Mouse (Mus musculus) heart, embryonic 16.5 days (tissue): ENCODE measurements around the gene Tepsin. TPM values are rescaled to one million over a fixed set of nuclear protein-coding genes. Genes with fewer than 3 reads are reported as not detected.

Experiments used
- ATAC-seq: fragments of 200-750 bp; cut with Nextera tagmentation; replicated peaks from 2 replicates; pipeline ENCODE4 v1.8.0; 2017; ENCODE audit warnings: moderate number of reproducible peaks; ENCODE audit not compliant: insufficient read depth, low FRiP score; ENCODE audit errors: extremely low read depth
- H3K27ac ChIP-seq: fragments of 300-500 bp; sonication (generic); 2 replicates; pipeline ENCODE4 v1.5.1; 2014; ENCODE audit warnings: mild to moderate bottlenecking, low read length, control low read depth, moderate library complexity
- H3K27me3 ChIP-seq: fragments of 300-500 bp; sonication (generic); 2 replicates; pipeline ENCODE4 v1.6.1; 2014; ENCODE audit warnings: low read length, mixed read lengths; ENCODE audit not compliant: control insufficient read depth, insufficient read depth
- H3K36me3 ChIP-seq: fragments of 300-500 bp; sonication (generic); 2 replicates; pipeline ENCODE4 v1.6.1; 2014; ENCODE audit not compliant: control insufficient read depth, insufficient read depth
- H3K4me1 ChIP-seq: fragments of 300-500 bp; sonication (generic); 2 replicates; pipeline ENCODE4 v1.6.1; 2014; ENCODE audit warnings: low read length, mixed read lengths; ENCODE audit not compliant: control insufficient read depth, insufficient read depth
- H3K4me2 ChIP-seq: fragments of 300-500 bp; sonication (generic); 2 replicates; pipeline ENCODE4 v1.6.1; 2014; ENCODE audit warnings: low read depth, mild to moderate bottlenecking, control low read depth, low read length
- H3K4me3 ChIP-seq: fragments of 300-500 bp; sonication (generic); 2 replicates; pipeline ENCODE4 v1.5.1; 2014; ENCODE audit warnings: mild to moderate bottlenecking, control low read depth, low read length
- H3K9ac ChIP-seq: fragments of 300-500 bp; sonication (generic); 2 replicates; pipeline ENCODE4 v1.6.1; 2014; ENCODE audit warnings: low read length, control low read depth
- H3K9me3 ChIP-seq: fragments of 300-500 bp; sonication (generic); replicated peaks from 2 replicates; pipeline ENCODE4 v1.6.1; 2016; ENCODE audit warnings: low read length; ENCODE audit not compliant: control insufficient read depth
- WGBS: fragments of 180-500 bp; shearing (Covaris S2); extraction: QIAGEN DNeasy Blood & Tissue Kit; methylation state at CpG from one replicate; pipeline ENCODE4 v1.1.7; 2014; 5-methylcytosine and 5-hydroxymethylcytosine counted together
- polyA plus RNA-seq: library from polyadenylated mRNA; unstranded; fragments of >200 nt; fragmentation: Nextera tagmentation; extraction: Ambion mirVana; gene quantifications from 2 replicates; pipeline ENCODE4 v1.2.1, GENCODE M21; 2015

Tepsin gene
- polyA plus RNA-seq, 1 experiment from 2014 or later = 16.9 TPM

DNA sequence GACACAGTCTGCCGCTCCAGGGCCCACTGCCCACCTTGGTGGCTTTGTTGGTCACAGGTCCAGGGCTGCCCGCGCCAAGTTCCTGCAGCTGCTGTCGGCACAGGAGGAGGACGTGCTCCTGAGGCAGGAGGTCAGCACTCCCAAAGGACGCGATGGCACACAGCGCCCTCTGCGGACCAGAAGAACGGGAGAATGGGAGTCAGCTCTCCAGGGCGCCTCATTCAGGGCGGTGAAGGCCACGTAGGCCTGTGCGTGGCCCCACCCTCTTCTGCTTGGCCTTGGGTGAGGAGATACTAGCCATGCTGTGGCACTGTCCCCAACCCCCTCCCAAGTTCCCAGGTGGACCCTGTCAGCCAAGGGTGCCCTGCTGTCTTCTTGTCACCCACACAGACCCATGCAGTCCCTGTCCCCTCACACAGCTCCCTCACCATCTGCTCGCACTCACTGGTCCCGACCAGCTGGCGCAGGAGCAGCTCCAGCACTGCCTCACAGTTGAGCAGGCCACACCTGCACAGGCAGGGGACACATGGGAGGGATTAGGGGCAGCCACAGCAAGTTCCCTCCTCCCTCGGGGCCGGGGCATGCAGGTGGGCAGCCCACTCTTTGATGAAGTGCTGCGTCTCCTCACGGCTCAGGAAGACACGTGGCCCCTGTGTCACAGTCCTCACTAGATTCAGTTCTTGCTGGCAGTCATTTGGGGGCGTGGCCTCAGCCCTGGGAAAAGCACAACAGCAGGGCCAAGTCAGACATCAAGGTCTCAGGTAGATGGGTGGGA is 5.5 kb downstream of the Tepsin start:
- Histone ChIP-seq H3K9me3 (no peaks in the 10 kb centered on the region), H3K9ac (no peak overlapping the region), H3K27me3 (no peaks in the 10 kb centered on the region), H3K27ac (no peak overlapping the region), H3K4me2 (no peak overlapping the region), H3K4me1 (peaks cover 7% of the 10 kb centered on the region), H3K4me3 (no peak overlapping the region), H3K36me3 (peaks cover 24% of the 10 kb centered on the region)
- peak; percentile 34 for ATAC-seq
- WGBS = 76% methylated on average over 23 of the region's 23 CpGs

DNA sequence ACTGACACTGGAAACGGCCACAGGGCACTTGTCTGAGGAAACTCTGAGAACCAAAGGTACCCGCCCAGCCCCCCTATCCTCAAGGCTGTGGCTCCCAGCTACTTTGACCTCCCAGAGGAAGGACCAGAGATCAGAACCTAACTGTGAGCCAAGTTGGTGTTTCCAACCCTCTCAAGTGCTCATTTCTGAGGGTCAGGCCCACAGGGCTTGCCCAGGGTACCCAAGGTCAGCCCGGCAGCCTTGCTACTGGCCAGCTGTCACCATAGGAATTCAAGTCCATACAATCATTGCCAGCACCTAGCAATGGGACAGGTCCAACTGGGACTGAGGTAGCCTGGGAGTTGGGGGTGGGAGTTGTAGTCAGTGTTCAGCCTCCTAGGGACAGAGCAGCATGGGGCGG is 7.9 kb downstream of the Tepsin start:
- Histone ChIP-seq H3K4me1 (peaks cover 9% of the 10 kb centered on the region), H3K27me3 (no peaks in the 10 kb centered on the region), H3K36me3 (peaks cover 19% of the 10 kb centered on the region), H3K4me3 (no peak overlapping the region), H3K9ac (no peak overlapping the region), H3K9me3 (no peaks in the 10 kb centered on the region), H3K27ac (no peak overlapping the region), H3K4me2 (no peak overlapping the region)
- 81% methylated on average over 4 of the region's 4 CpGs for WGBS
- ATAC-seq = no peak

DNA sequence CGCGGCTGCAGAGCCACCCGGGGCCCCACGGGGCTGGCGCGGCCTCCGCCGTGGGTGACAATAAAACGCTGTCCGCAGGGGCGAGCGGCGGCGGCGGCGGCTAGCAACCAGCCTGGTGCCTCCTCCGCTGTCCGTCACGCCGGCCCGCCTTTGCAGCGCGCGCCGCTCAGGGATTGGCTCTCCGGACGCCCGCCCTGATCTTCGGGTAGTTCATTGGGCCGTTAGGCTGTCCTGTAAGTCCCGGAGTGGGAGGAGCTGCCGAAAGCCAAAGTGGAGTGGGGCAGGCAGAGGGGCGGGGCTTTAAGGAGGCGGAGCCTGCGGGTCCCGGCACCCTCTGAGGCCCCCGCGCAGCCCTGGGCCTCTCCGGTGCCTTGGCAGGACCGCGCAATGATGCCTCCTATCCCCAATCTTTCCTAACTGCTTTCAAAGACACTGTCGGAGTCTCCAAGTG is 11.8 kb downstream of the Tepsin start, which contains the start of gene Cep131:
TSS of gene Cep131 (minus strand) at position 126 of the 451 bp plus-strand sequence.
- Histone ChIP-seq H3K4me2 (peak within 1 kb of the TSS; percentile 83), H3K36me3 (0 out of 2 replicates have a peak, but pooled peaks cover 6% of the 10 kb centered on the region), H3K9ac (peak within 1 kb of the TSS; percentile 96), H3K4me3 (peak within 1 kb of the TSS; percentile 93), H3K4me1 (peaks cover 14% of the 10 kb centered on the region), H3K27ac (peak within 1 kb of the TSS; percentile 76), H3K9me3 (no peaks in the 10 kb centered on the region), H3K27me3 (no peaks in the 10 kb centered on the region)
- peak; percentile 99 for ATAC-seq
- WGBS = under 1% methylated on average over 42 of the region's 42 CpGs

DNA sequence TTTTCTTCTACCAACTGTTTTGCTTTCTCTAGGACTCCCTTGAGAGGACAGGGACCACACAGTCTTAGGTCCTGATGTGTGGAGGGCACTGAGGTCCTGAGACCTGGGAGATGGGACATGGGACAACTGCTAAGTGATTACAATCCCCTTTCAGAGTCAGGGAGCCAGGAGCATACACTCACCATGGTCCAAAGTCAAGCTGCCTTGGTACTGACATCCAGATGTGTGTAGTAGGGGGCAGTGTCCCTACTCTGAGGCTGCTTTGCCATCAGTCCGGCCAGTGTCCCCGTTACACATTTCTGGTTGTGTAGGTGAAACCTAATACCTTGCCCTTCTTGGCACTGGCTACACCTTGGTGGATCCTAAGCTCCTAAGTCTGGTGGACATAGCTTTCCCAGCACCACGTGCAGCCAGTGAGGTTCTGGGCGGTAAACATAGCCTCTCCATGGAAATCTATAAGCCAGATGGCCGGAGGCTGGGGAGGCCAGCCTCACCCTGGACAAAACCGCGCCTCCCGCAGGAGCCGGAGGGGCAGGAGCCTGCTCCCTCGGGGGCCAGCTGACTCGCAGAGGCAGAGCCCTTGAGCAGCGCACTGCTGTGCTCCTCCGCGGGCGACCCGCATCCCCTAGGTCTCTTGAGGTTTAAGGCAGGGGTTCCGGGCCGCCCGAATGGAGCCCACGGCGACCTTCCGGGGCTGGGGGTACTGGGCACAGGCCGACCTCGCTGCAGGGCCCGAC is 12.5 kb downstream of the Tepsin start:
- H3K4me3 ChIP-seq = peak overlapping the region; percentile 93
- H3K27me3 ChIP-seq = no peaks in the 10 kb centered on the region
- peaks cover 14% of the 10 kb centered on the region for H3K4me1 ChIP-seq
- H3K9me3 ChIP-seq = no peaks in the 10 kb centered on the region
- H3K4me2 ChIP-seq = peak overlapping the region; percentile 83
- peak; percentile 20; the same call in 1 of the 2 replicates for ATAC-seq
- under 1% methylated on average over 25 of the region's 25 CpGs for WGBS
- peaks cover 4% of the 10 kb centered on the region for H3K36me3 ChIP-seq
- peak overlapping the region; percentile 96 for H3K9ac ChIP-seq
- peak overlapping the region; percentile 76 for H3K27ac ChIP-seq

DNA sequence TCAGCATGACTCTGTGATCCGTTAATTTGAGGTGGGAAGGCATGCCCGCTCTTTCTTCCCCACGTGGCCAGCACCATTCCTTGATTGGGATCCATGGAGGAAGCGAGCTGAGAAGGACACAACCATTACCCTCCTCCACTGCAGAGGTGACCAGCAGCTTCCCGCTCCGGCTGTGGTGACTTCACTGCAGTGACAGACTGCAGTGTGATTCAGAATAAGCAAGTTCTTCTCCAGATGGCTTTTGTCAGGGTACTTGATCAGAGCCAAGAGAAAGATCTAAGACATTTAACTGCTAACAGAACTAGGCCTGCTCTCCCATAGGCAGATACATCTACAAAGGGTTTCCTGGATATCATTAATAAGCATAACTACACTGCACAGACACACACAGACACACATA is 18.2 kb downstream of the Tepsin start:
- Histone ChIP-seq H3K27me3 (no peaks in the 10 kb centered on the region), H3K4me3 (no peak overlapping the region), H3K9me3 (no peaks in the 10 kb centered on the region), H3K27ac (no peak overlapping the region), H3K9ac (no peak overlapping the region), H3K4me1 (peaks cover 2% of the 10 kb centered on the region; the same call in 1 of the 2 replicates), H3K36me3 (peaks cover 19% of the 10 kb centered on the region), H3K4me2 (no peak overlapping the region)
- 83% methylated on average over 6 of the region's 6 CpGs for WGBS
- ATAC-seq = no peak

DNA sequence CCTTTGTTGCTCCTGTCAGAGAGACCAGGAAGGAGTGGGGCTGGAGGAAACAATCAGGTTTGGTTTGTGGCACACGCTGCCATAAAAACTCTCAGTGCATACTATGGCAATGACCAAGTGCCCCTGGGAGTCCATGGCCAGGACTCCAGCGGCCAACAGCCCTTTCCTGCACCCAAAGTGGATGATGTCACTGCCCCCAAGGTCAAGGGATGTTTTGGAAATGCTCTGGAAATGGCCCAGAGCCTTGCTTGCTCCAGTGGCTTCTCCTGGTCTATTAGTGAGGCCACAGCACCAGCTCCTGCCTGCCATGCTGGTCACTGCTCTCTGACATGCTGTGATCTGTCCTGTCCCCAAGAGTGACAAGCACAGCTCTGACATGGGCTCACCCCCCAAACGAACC is 22.3 kb downstream of the Tepsin start:
- WGBS = 66% methylated on average over 3 of the region's 3 CpGs
- Histone ChIP-seq H3K4me3 (no peak overlapping the region), H3K9ac (no peak overlapping the region), H3K9me3 (no peaks in the 10 kb centered on the region), H3K27me3 (no peaks in the 10 kb centered on the region), H3K4me2 (no peak overlapping the region), H3K4me1 (no peaks in the 10 kb centered on the region), H3K36me3 (peaks cover 28% of the 10 kb centered on the region), H3K27ac (no peak overlapping the region)
- ATAC-seq = no peak

DNA sequence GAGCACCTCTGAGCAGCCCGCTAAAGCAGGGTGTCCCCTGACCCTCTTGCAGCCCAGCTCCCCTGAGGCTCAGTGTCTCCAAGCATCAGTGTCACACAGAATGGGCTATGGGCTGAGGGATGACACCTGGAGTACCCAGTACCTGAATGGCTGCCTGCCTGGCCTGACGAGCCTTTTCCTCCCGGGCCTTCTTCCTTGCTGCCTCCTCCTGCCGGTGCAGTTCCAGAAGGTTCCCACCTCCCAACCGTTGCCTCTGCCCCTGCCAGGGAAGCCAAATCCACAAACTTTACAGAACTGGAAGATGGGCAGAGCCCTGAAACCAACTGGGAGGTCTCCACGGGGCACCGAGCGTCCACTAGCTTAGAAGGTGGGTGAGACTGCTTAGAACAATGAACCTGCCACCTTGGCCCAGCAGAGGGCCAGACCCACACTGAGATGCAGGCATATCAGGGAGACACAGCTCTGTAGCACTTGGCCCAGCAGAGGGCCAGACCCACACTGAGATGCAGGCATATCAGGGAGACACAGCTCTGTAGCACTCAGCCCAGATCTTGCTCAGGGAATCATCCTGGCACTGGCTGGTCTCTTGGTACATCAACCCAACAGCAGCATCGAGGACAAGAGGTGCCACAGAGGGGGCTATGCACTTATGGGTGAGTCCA is 25.4 kb downstream of the Tepsin start:
- no peaks in the 10 kb centered on the region for H3K9me3 ChIP-seq
- H3K4me1 ChIP-seq = no peaks in the 10 kb centered on the region
- H3K4me3 ChIP-seq = no peak overlapping the region
- WGBS = 89% methylated on average over 9 of the region's 9 CpGs
- H3K27me3 ChIP-seq = no peaks in the 10 kb centered on the region
- H3K4me2 ChIP-seq = no peak overlapping the region
- peaks cover 20% of the 10 kb centered on the region for H3K36me3 ChIP-seq
- ATAC-seq = no peak
- H3K9ac ChIP-seq = no peak overlapping the region
- no peak overlapping the region for H3K27ac ChIP-seq

DNA sequence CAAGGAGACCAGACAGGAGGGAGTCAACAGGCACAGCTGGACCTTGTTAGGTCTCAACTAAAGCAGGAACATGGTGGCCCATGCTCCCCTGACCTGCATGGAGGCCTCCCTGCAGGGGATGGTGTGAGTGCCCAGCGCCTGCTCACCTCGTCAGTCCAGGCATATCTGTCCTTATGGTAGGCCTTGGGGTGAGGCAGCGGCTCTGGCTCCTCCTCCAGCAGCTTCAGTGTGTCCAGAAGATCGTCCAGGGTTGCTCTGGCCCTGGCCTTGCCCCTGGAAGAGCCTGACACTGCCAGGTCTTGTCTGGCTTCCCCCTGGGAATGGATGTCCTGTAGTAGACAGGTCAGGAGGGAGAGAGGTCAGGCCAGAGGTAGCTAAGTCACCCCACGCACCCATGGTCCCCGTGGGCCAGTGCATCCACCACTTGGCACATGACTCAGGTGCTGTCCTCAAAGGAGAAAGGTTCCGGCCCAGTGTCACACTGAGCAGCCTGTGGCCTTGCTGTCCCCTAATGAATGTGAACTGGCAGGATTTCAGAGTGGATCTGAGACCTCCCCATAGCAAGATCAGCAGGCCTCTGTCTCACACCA is 26.7 kb downstream of the Tepsin start:
- no peak overlapping the region for H3K4me3 ChIP-seq
- H3K27ac ChIP-seq = no peak overlapping the region
- no peaks in the 10 kb centered on the region for H3K9me3 ChIP-seq
- ATAC-seq = no peak
- no peak overlapping the region for H3K4me2 ChIP-seq
- no peak overlapping the region for H3K9ac ChIP-seq
- H3K4me1 ChIP-seq = no peaks in the 10 kb centered on the region
- H3K27me3 ChIP-seq = no peaks in the 10 kb centered on the region
- peaks cover 23% of the 10 kb centered on the region for H3K36me3 ChIP-seq
- WGBS = 91% methylated on average over 7 of the region's 7 CpGs
